13 mouse cellular contexts compared by ENCODE assay signal in genomic region chr2:6876547-6876946, GRCm38 (mm10).
DNase-seq lines count a peak whose midpoint lies in the region; ATAC-seq and TF ChIP-seq lines count a peak whose summit lies in the region.
"Had no signal": no experiment of that assay in that cellular context is flagged by ENCODE, and none has a peak within 500 bp of the region (broad histone marks: within the 10 kb centered on the region; RNA-seq: fewer than 3 reads in every experiment).

No protein-coding gene starts in this region.

- no peak overlapping the region for H3K4me3 ChIP-seq in hindbrain, embryonic 14.5 days (replicated peaks; ENCODE audit: low read length)
- no peak overlapping the region for H3K4me3 ChIP-seq in hindbrain, embryonic 12.5 days
- H3K4me3 ChIP-seq in forebrain, embryonic 12.5 days (replicated peaks) = no peak overlapping the region
- H3K4me3 ChIP-seq in midbrain, embryonic 14.5 days (replicated peaks; ENCODE audit: low read depth, low read length) = no peak overlapping the region
- H3K4me3 ChIP-seq: neural tube, embryonic 12.5 days had no signal

- no peak overlapping the region for H3K27ac ChIP-seq in hindbrain, embryonic 14.5 days
- no peak overlapping the region for H3K27ac ChIP-seq in hindbrain, embryonic 12.5 days
- peak overlapping the region; percentile 75 for H3K27ac ChIP-seq in forebrain, embryonic 12.5 days
- H3K27ac ChIP-seq in midbrain, embryonic 14.5 days (replicated peaks; ENCODE audit: low read depth, low read length) = no peak overlapping the region
- H3K27ac ChIP-seq: neural tube, embryonic 12.5 days had no signal

- H3K4me2 ChIP-seq in hindbrain, embryonic 14.5 days (replicated peaks) = peak overlapping the region; percentile 8; the same call in 1 of the 2 replicates
- no peak overlapping the region for H3K4me2 ChIP-seq in hindbrain, embryonic 12.5 days (replicated peaks)
- peak overlapping the region; percentile 22 for H3K4me2 ChIP-seq in forebrain, embryonic 12.5 days
- peak overlapping the region; percentile 18; the same call in 1 of the 2 replicates for H3K4me2 ChIP-seq in midbrain, embryonic 14.5 days (ENCODE audit: low read length)
- H3K4me2 ChIP-seq: neural tube, embryonic 12.5 days had no signal

- no peak overlapping the region for H3K9ac ChIP-seq in hindbrain, embryonic 14.5 days
- H3K9ac ChIP-seq in hindbrain, embryonic 12.5 days = no peak overlapping the region
- no peak overlapping the region for H3K9ac ChIP-seq in forebrain, embryonic 12.5 days
- no peak overlapping the region for H3K9ac ChIP-seq in midbrain, embryonic 14.5 days (replicated peaks; ENCODE audit: low read length)
- H3K9ac ChIP-seq: neural tube, embryonic 12.5 days had no signal

- no peak for TF ChIP-seq CTCF in brain, embryonic 14.5 days (IDR thresholded peaks at IDR 0.05; ENCODE audit: borderline replicate concordance, extremely low read depth, insufficient read depth, insufficient read length)

- TF ChIP-seq POLR2A in brain, embryonic 14.5 days (IDR thresholded peaks at IDR 0.05; ENCODE audit: borderline replicate concordance, extremely low read depth, insufficient read depth, insufficient read length, poor library complexity, severe bottlenecking) = no peak

- no peaks in the 10 kb centered on the region for H3K27me3 ChIP-seq in hindbrain, embryonic 14.5 days (ENCODE audit: control insufficient read depth, insufficient read depth, low read length)
- no peaks in the 10 kb centered on the region for H3K27me3 ChIP-seq in hindbrain, embryonic 12.5 days
- H3K27me3 ChIP-seq in forebrain, embryonic 12.5 days = no peaks in the 10 kb centered on the region
- no peaks in the 10 kb centered on the region for H3K27me3 ChIP-seq in midbrain, embryonic 14.5 days (ENCODE audit: control insufficient read depth, insufficient read depth, low read length)
- H3K27me3 ChIP-seq: neural tube, embryonic 12.5 days had no signal

- WGBS in hindbrain, embryonic 14.5 days = 33% methylated on average over 5 of the region's 5 CpGs
- WGBS in hindbrain, embryonic 12.5 days = 39% methylated on average over 5 of the region's 5 CpGs
- WGBS in forebrain, embryonic 12.5 days = 39% methylated on average over 5 of the region's 5 CpGs
- WGBS in midbrain, embryonic 14.5 days = 49% methylated on average over 5 of the region's 5 CpGs

- peaks cover 47% of the 10 kb centered on the region for H3K4me1 ChIP-seq in hindbrain, embryonic 14.5 days (replicated peaks; ENCODE audit: control insufficient read depth, insufficient read depth, low read length)
- H3K4me1 ChIP-seq in hindbrain, embryonic 12.5 days = peaks cover 30% of the 10 kb centered on the region
- peaks cover 48% of the 10 kb centered on the region for H3K4me1 ChIP-seq in forebrain, embryonic 12.5 days
- peaks cover 52% of the 10 kb centered on the region for H3K4me1 ChIP-seq in midbrain, embryonic 14.5 days (ENCODE audit: control insufficient read depth, insufficient read depth, low read length)

- no peak for ATAC-seq in hindbrain, embryonic 14.5 days (ENCODE audit: low FRiP score)
- no peak for ATAC-seq in hindbrain, embryonic 12.5 days (ENCODE audit: low FRiP score)
- ATAC-seq in forebrain, embryonic 12.5 days (ENCODE audit: low FRiP score) = no peak
- ATAC-seq in midbrain, embryonic 14.5 days (ENCODE audit: low FRiP score, low TSS enrichment) = no peak

- H3K36me3 ChIP-seq in hindbrain, embryonic 14.5 days (replicated peaks; ENCODE audit: control insufficient read depth, insufficient read depth) = no peaks in the 10 kb centered on the region
- no peaks in the 10 kb centered on the region for H3K36me3 ChIP-seq in hindbrain, embryonic 12.5 days
- H3K36me3 ChIP-seq in forebrain, embryonic 12.5 days (replicated peaks) = no peaks in the 10 kb centered on the region; the same call in 1 of the 2 replicates
- no peaks in the 10 kb centered on the region for H3K36me3 ChIP-seq in midbrain, embryonic 14.5 days (ENCODE audit: control insufficient read depth, insufficient read depth, low read length)
- H3K36me3 ChIP-seq: neural tube, embryonic 12.5 days had no signal

- H3K9me3 ChIP-seq in hindbrain, embryonic 14.5 days (ENCODE audit: control insufficient read depth, low read length) = no peaks in the 10 kb centered on the region
- no peaks in the 10 kb centered on the region for H3K9me3 ChIP-seq in hindbrain, embryonic 12.5 days (replicated peaks)
- H3K9me3 ChIP-seq in forebrain, embryonic 12.5 days = no peaks in the 10 kb centered on the region
- no peaks in the 10 kb centered on the region; the same call in 1 of the 2 replicates for H3K9me3 ChIP-seq in midbrain, embryonic 14.5 days (ENCODE audit: control insufficient read depth, low read length)
- H3K9me3 ChIP-seq: neural tube, embryonic 12.5 days had no signal

- DNase-seq in hindbrain, embryonic 14.5 days (ENCODE audit: low spot score) = no peak
- DNase-seq in brain, embryonic 14.5 days (ENCODE audit: low read depth) = peak; percentile 42
- DNase-seq in midbrain, embryonic 14.5 days = no peak
- DNase-seq in thymus, postnatal 36 days = no peak
- DNase-seq in ovary, postnatal 14 days (ENCODE audit: low spot score) = no peak
- DNase-seq in embryo, embryonic 10.5 days (ENCODE audit: low spot score) = no peak
- DNase-seq: cerebellum, adult 2 months; kidney, postnatal 14 days; lung, postnatal 14 days; thymus, postnatal 25 days had no signal
